Mouse (Mus musculus) c-Kit-positive CD71-negative TER-119-negative erythroid progenitor cells, embryonic 14.5 days (primary cell): Measurements from ENCODE around the gene Olfr814.
"Not testable (repeated sequence)": the region's sequence is repeated elsewhere in the genome, so short reads cannot be mapped to it uniquely, and the experiment has no call there.

Source experiments
- DNase-seq: peaks from one replicate; pipeline ENCODE4 v3.0.0-alpha.2; 2013; ENCODE audit warnings: low read depth

Gene Olfr814

DNA sequence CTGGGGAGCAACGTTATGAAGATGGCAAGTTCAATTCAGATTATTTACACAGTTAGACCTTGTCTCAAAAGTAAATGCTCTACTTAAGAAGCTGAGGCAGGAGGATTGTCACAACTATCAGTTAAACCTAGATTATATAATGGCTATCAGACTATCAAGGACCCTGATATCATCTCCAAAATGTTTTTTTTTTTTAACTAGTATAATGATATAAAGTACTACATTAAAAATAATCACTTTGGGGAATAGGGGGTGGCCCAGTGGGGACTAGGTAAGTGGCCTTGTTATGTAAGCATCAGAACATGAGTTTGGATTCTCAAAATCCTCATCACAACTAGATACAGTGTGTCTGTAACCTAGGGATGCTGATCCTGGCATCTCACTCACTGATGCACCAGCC lies at the start of gene Olfr814:
TSS of gene Olfr814 (minus strand) at position 101 of the 400 bp plus-strand sequence.
- not testable (repeated sequence) for DNase-seq

- no peak for DNase-seq
Measured at GRCm38 (mm10) chr10:129915497-129915896, 35.8 kb upstream of the Olfr814 start, which contains the start of gene Olfr816. Gene Olfr816 (minus strand): TSS chr10:129915597.

- DNase-seq, result not testable (repeated sequence)
Measured at GRCm38 (mm10) chr10:129905767-129906166, 26.1 kb upstream of the Olfr814 start, which contains the start of gene Olfr815. Gene Olfr815 (minus strand): TSS chr10:129905867.

DNA sequence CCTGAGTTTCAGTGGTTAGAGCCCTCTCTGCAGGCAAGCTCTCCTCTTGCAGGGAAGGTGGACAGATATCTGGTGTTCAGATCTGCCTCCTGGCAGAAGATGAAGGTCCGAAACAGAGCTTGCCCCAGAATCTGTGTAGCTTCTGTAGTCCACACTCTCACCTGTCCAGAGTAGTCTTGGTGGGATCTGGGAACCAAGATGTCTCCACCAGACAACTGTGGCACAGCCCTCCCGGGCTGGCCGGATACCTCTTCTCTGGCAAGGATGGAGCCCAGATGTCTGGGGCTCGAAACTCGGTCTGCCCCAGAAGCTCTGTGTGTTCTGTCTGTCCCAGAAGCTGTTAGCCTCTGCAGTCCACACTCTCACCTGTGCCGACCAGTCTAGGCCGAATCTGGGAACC lies 6.3 kb upstream of the Olfr814 start:
- DNase-seq, result no peak

- DNase-seq, result not testable (repeated sequence)
Measured at GRCm38 (mm10) chr10:129885496-129885895, 5.8 kb upstream of the Olfr814 start.

- DNase-seq, result no peak
Measured at GRCm38 (mm10) chr10:129855067-129855466, 24.6 kb downstream of the Olfr814 start, which contains the start of gene Olfr813. Gene Olfr813 (plus strand): TSS chr10:129855367.

- no peak for DNase-seq
Measured at GRCm38 (mm10) chr10:129847343-129847742, 32.3 kb downstream of the Olfr814 start.

GRCm38 (mm10) chr10:129845994-129846393 lies 33.7 kb downstream of the Olfr814 start, which contains the start of gene Olfr812:
Gene Olfr812 (minus strand): TSS chr10:129846094.
- DNase-seq, result no peak
